Mouse (Mus musculus): ENCODE measurements around the gene Tax1bp1. TPM values are rescaled to one million over a fixed set of nuclear protein-coding genes. Genes with fewer than 3 reads are reported as not detected.

Gene Tax1bp1
- polyA plus RNA-seq (2014; fragmentation: Illumina TruSeq; extraction: RNeasy Lipid Tissue Mini Kit (QIAGEN cat#74804); ENCODE audit: low read depth, low replicate concordance): 494 TPM

GRCm38 (mm10) chr6:52713104-52713896, at the start of gene Tax1bp1:
Tax1bp1 (plus strand) TSS chr6:52713729.

Other genes with a start within 250 kb of the Tax1bp1 start
- gene Hibadh, start 73.3 kb upstream of the Tax1bp1 start, polyA plus RNA-seq (2014; fragmentation: Illumina TruSeq; extraction: RNeasy Lipid Tissue Mini Kit (QIAGEN cat#74804); ENCODE audit: low read depth, low replicate concordance): 414 TPM